In genomic region chr10:80434233-80434592, GRCm38 (mm10) we compare ENCODE assay signal across 8 mouse cellular contexts. TPM values are rescaled to one million over a fixed set of nuclear protein-coding genes. Genes with fewer than 3 reads are reported as not detected.
A peak's percentile ranks its signal among the peaks of the same experiment; 100 is the strongest.
DNase-seq lines count a peak whose midpoint lies in the region; ATAC-seq and TF ChIP-seq lines count a peak whose summit lies in the region.

No protein-coding gene starts in this region.

- peak overlapping the region; percentile 84; the same call in 1 of the 2 replicates for H3K27ac ChIP-seq in heart, embryonic 11.5 days (ENCODE audit: low read depth, low read length)
- H3K27ac ChIP-seq in hindbrain, embryonic 11.5 days (ENCODE audit: low read depth, low read length), result no peak overlapping the region
- no peak overlapping the region for H3K27ac ChIP-seq in cerebellum, adult 2 months (ENCODE audit: insufficient read depth, low read length)

- ATAC-seq in heart, embryonic 11.5 days (replicated peaks; ENCODE audit: insufficient number of reproducible peaks, low FRiP score, low TSS enrichment), result no peak
- no peak; the same call in 1 of the 2 replicates for ATAC-seq in hindbrain, embryonic 11.5 days (ENCODE audit: low FRiP score)
- peak; percentile 33 for ATAC-seq in megakaryocyte, adult 5-6 weeks (ENCODE audit: poor library complexity, severe bottlenecking)

- peak overlapping the region; percentile 92; the same call in 1 of the 2 replicates for H3K4me3 ChIP-seq in heart, embryonic 11.5 days (ENCODE audit: low read depth, low read length)
- H3K4me3 ChIP-seq in E14TG2a.4 (replicated peaks; ENCODE audit: low read length), result peak overlapping the region; percentile 99
- peak overlapping the region; percentile 98 for H3K4me3 ChIP-seq in hindbrain, embryonic 11.5 days (ENCODE audit: low read depth, low read length)
- no peak overlapping the region for H3K4me3 ChIP-seq in cerebellum, adult 2 months (replicated peaks; ENCODE audit: insufficient read depth, low read depth, low read length)

- intact Hi-C loops in heart, postnatal 36 days (cut with DNase I), result loop anchor here (5.0 to 10.0 kb wide), 2 partner anchors 47 to 271 kb away; partner anchors contain the start of genes Izumo4, Mex3d and Mob3a

- 15% methylated on average over 8 of the region's 8 CpGs for WGBS in heart, embryonic 11.5 days (ENCODE audit: insufficient replicate concordance)
- 10% methylated on average over 8 of the region's 8 CpGs for WGBS in hindbrain, embryonic 11.5 days
- 9% methylated on average over 8 of the region's 8 CpGs for WGBS in cerebellum, adult 2 months

- peaks cover 3% of the 10 kb centered on the region for H3K36me3 ChIP-seq in heart, embryonic 11.5 days (ENCODE audit: control insufficient read depth, insufficient read depth, low read length)
- peaks cover 22% of the 10 kb centered on the region for H3K36me3 ChIP-seq in E14TG2a.4 (ENCODE audit: insufficient read depth, low read length)
- peaks cover 2% of the 10 kb centered on the region for H3K36me3 ChIP-seq in hindbrain, embryonic 11.5 days (ENCODE audit: control insufficient read depth, insufficient read depth, low read length)

- TF ChIP-seq CTCF in E14TG2a.4 (conservative IDR thresholded peaks at IDR 0.05; ENCODE audit: low read length), result 0 out of 2 replicates have a peak, but pooled peaks have one; percentile 5
- TF ChIP-seq CTCF in cerebellum, adult 2 months (IDR thresholded peaks at IDR 0.05; ENCODE audit: borderline replicate concordance, insufficient read depth, low read depth, low read length), result no peak

- H3K9ac ChIP-seq in heart, embryonic 11.5 days (ENCODE audit: low read depth, low read length), result no peak overlapping the region
- 0 out of 2 replicates have a peak overlapping the region, but pooled peaks have one; percentile 15 for H3K9ac ChIP-seq in hindbrain, embryonic 11.5 days (ENCODE audit: low read depth, low read length)

- no peaks in the 10 kb centered on the region for H3K9me3 ChIP-seq in heart, embryonic 11.5 days (replicated peaks; ENCODE audit: control insufficient read depth, low read length)
- no peaks in the 10 kb centered on the region for H3K9me3 ChIP-seq in E14TG2a.4 (ENCODE audit: low read length)
- H3K9me3 ChIP-seq in hindbrain, embryonic 11.5 days (ENCODE audit: control insufficient read depth, low read length), result no peaks in the 10 kb centered on the region

- DNase-seq in heart, postnatal 36 days, result no peak
- DNase-seq in hindbrain, embryonic 11.5 days (ENCODE audit: low spot score), result no peak
- no peak for DNase-seq in cerebellum, adult 2 months
- no peak for DNase-seq in layer of hippocampus, postnatal 36 days
- DNase-seq in adrenal gland, postnatal 25 days, result no peak

- peak overlapping the region; percentile 41; the same call in 1 of the 2 replicates for H3K4me2 ChIP-seq in heart, embryonic 11.5 days
- no peak overlapping the region for H3K4me2 ChIP-seq in hindbrain, embryonic 11.5 days (replicated peaks; ENCODE audit: low read depth, low read length)

- H3K4me1 ChIP-seq in heart, embryonic 11.5 days (ENCODE audit: control insufficient read depth, insufficient read depth, low read length), result peaks cover 16% of the 10 kb centered on the region; the same call in 1 of the 2 replicates
- H3K4me1 ChIP-seq in E14TG2a.4 (replicated peaks; ENCODE audit: low read depth, low read length), result peaks cover 73% of the 10 kb centered on the region
- H3K4me1 ChIP-seq in hindbrain, embryonic 11.5 days (replicated peaks; ENCODE audit: control insufficient read depth, insufficient read depth, low read length), result 0 out of 2 replicates have a peak, but pooled peaks cover 2% of the 10 kb centered on the region
- H3K4me1 ChIP-seq in cerebellum, adult 2 months (ENCODE audit: control insufficient read depth, insufficient read depth, low read length), result peaks cover 5% of the 10 kb centered on the region

- TF ChIP-seq POLR2A in cerebellum, adult 2 months (IDR thresholded peaks at IDR 0.05; ENCODE audit: borderline replicate concordance, insufficient read depth, low read length), result no peak

- H3K27me3 ChIP-seq in heart, embryonic 11.5 days (ENCODE audit: control insufficient read depth, insufficient read depth, low read length), result peaks cover 4% of the 10 kb centered on the region
- H3K27me3 ChIP-seq in E14TG2a.4 (ENCODE audit: insufficient read depth, low read length), result no peaks in the 10 kb centered on the region
- 0 out of 2 replicates have a peak, but pooled peaks cover 2% of the 10 kb centered on the region for H3K27me3 ChIP-seq in hindbrain, embryonic 11.5 days (ENCODE audit: control insufficient read depth, insufficient read depth, low read length)
- no peaks in the 10 kb centered on the region for H3K27me3 ChIP-seq in cerebellum, adult 2 months (ENCODE audit: control insufficient read depth, insufficient read depth, low read length)

RNA-seq across cellular contexts. Expression of gene Tcf3, which starts 0.8 kb away (rescaled TPM):
- polyA plus RNA-seq in heart, embryonic 11.5 days (2014; fragmentation: Nextera tagmentation; extraction: Ambion mirVana), result 66.1 and 69.8 TPM in 2 replicates
- 10 to 100 TPM; 17.9 to 20.9 TPM for total RNA-seq in heart, postnatal 36 days (2021)
- polyA plus RNA-seq in hindbrain, embryonic 11.5 days (2014; fragmentation: Nextera tagmentation; extraction: Ambion mirVana), result 110 and 130 TPM in 2 replicates
- total RNA-seq in megakaryocyte, adult 5-6 weeks (2015), result 17.2 and 20.3 TPM in 2 replicates
- 22.4 and 24.2 TPM in 2 replicates for total RNA-seq in megakaryocyte, adult 5-6 weeks (2017)
- 34.2 and 38.8 TPM in 2 replicates for polyA plus RNA-seq in cerebellum, adult 2 months (2012; rRNA removed)
- 10 to 100 TPM; 30.5 to 30.6 TPM for total RNA-seq in layer of hippocampus, postnatal 36 days (2021)
- total RNA-seq in adrenal gland, postnatal 25 days (2021), result 63.1 and 84.1 TPM in 2 replicates

RNA-seq across cellular contexts. Expression of gene Uqcr11, which starts 27.6 kb away (rescaled TPM):
- 1,161 and 1,177 TPM in 2 replicates for polyA plus RNA-seq in heart, embryonic 11.5 days (2014; fragmentation: Nextera tagmentation; extraction: Ambion mirVana)
- 1,000 to 10,000 TPM; 1,920 to 2,020 TPM for total RNA-seq in heart, postnatal 36 days (2021)
- 466 and 480 TPM in 2 replicates for polyA plus RNA-seq in hindbrain, embryonic 11.5 days (2014; fragmentation: Nextera tagmentation; extraction: Ambion mirVana)
- total RNA-seq in megakaryocyte, adult 5-6 weeks (2015), result 107 and 108 TPM in 2 replicates
- total RNA-seq in megakaryocyte, adult 5-6 weeks (2017), result 122 and 129 TPM in 2 replicates
- 1,410 and 1,545 TPM in 2 replicates for polyA plus RNA-seq in cerebellum, adult 2 months (2012; rRNA removed)
- 100 to 1,000 TPM; 443 to 467 TPM for total RNA-seq in layer of hippocampus, postnatal 36 days (2021)
- total RNA-seq in adrenal gland, postnatal 25 days (2021), result 728 and 779 TPM in 2 replicates

RNA-seq across cellular contexts. Expression of gene Mbd3, which starts 34.9 kb away (rescaled TPM):
- polyA plus RNA-seq in heart, embryonic 11.5 days (2014; fragmentation: Nextera tagmentation; extraction: Ambion mirVana), result 151 and 171 TPM in 2 replicates
- total RNA-seq in heart, postnatal 36 days (2021), result 10 to 100 TPM; 82.1 to 82.2 TPM
- 227 and 240 TPM in 2 replicates for polyA plus RNA-seq in hindbrain, embryonic 11.5 days (2014; fragmentation: Nextera tagmentation; extraction: Ambion mirVana)
- 38.8 and 40.6 TPM in 2 replicates for total RNA-seq in megakaryocyte, adult 5-6 weeks (2015)
- total RNA-seq in megakaryocyte, adult 5-6 weeks (2017), result 39.8 and 40.0 TPM in 2 replicates
- polyA plus RNA-seq in cerebellum, adult 2 months (2012; rRNA removed), result 193 and 199 TPM in 2 replicates
- 100 to 1,000 TPM; 148 to 156 TPM for total RNA-seq in layer of hippocampus, postnatal 36 days (2021)
- 127 and 139 TPM in 2 replicates for total RNA-seq in adrenal gland, postnatal 25 days (2021)

RNA-seq across cellular contexts. Expression of gene Mex3d, which starts 46.8 kb away (rescaled TPM):
- 4.0 and 6.4 TPM in 2 replicates for polyA plus RNA-seq in heart, embryonic 11.5 days (2014; fragmentation: Nextera tagmentation; extraction: Ambion mirVana)
- total RNA-seq in heart, postnatal 36 days (2021), result 1 to 10 TPM; 8.1 to 8.6 TPM
- 13.4 and 14.7 TPM in 2 replicates for polyA plus RNA-seq in hindbrain, embryonic 11.5 days (2014; fragmentation: Nextera tagmentation; extraction: Ambion mirVana)
- total RNA-seq in megakaryocyte, adult 5-6 weeks (2015), result 2.4 and 2.6 TPM in 2 replicates
- 2.6 and 5.0 TPM in 2 replicates for total RNA-seq in megakaryocyte, adult 5-6 weeks (2017)
- polyA plus RNA-seq in cerebellum, adult 2 months (2012; rRNA removed), result 16.1 and 16.2 TPM in 2 replicates
- total RNA-seq in layer of hippocampus, postnatal 36 days (2021), result 10 to 100 TPM; 18.2 to 18.4 TPM
- 18.3 and 21.7 TPM in 2 replicates for total RNA-seq in adrenal gland, postnatal 25 days (2021)
